Mouse (Mus musculus) embryo, embryonic 10.5 days (tissue): Measurements from ENCODE around the gene Jade1.

ENCODE experiments used
- DNase-seq: peaks from one replicate; pipeline ENCODE4 v3.0.0-alpha.2; 2015; ENCODE audit warnings: low spot score

Jade1 gene

GRCm38 (mm10) chr3:41577240-41577639, 21.7 kb downstream of the Jade1 start:
- no peak for DNase-seq

DNA sequence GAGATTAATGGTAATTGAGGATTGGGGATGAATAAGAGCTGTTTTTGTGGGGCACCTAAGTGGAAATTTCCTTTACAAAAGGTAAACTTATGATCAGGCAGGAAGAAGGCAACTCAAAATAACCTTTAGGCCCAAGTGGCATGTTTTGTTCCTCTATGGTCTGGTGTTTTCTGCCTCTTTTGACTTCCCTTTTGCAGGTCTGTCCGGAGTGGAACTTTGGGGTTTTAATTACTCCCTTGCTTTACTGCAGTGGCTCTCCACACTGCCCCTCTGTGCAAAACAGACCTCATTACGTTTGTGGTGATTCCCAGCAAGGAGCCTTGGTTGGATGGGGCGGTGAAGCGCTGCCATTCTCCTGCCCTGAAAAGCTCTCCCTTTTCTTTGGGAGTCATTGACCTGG, 24.3 kb downstream of the Jade1 start:
- DNase-seq = no peak

DNA sequence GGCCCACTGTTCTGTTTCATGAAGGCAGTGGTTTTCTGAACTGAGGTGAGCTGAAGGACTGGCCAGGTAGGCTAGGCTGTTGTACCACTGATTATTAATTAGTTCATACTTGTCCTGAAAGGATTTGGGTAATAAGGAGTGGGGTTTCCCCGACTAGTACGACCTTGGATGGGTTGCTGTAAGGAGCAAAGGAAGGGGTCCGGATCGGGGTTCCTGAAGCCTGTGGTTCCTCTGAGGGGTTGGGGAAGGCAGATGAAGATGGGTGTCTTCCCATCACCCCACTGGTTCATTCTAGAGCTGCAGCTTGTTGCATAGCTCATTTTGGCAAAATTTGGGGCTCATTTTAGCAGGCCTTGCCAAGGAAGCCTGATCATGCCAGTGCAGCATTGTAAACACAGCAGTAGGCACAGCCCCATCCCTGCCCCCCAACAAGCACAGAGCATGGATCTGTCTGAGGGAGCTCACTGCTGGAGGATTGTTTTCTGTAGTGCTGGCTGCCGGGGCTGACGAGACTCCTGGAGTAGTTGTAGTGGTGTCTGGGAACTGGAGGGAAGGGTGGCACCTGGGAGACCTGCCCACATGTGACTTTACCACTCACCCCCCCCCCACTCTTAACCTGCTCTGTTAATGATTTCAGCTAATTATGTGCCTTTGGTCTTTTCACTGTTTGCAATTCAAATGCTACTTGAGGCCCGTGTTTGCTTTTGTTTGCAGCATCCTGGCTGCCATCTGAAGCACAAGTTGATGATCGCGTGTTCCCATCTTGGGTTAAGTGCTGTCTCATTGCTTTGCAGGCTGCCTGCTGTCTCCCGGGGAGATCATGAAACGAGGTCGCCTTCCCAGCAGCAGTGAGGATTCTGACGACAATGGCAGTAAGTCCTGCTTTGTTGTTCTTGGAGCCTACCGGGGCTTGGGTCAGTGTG, 25.1 kb downstream of the Jade1 start:
- no peak for DNase-seq

DNA sequence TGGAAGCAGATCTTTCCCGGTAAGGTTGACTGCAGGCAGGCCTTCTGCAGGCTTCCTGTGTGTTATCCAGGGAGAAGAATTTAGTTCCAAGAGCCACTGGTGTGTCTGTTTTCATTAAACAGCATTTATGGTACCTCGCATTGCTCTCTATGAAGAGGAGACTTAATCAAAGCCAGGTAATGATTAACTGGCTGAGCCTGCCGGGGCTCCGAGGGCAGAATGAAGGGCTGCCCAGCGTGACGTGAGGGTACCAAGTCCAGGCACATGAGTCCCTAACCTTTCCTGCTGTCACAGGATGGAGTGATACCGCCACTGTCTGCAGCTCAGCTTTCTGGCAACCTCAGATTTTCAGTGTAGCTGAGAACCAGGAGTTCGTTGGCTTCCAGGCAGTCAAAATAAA, 25.9 kb downstream of the Jade1 start:
- no peak for DNase-seq

- DNase-seq = no peak
Measured at GRCm38 (mm10) chr3:41582256-41582655, 26.7 kb downstream of the Jade1 start.

- DNase-seq = no peak
Measured at GRCm38 (mm10) chr3:41583092-41583491, 27.6 kb downstream of the Jade1 start.

DNA sequence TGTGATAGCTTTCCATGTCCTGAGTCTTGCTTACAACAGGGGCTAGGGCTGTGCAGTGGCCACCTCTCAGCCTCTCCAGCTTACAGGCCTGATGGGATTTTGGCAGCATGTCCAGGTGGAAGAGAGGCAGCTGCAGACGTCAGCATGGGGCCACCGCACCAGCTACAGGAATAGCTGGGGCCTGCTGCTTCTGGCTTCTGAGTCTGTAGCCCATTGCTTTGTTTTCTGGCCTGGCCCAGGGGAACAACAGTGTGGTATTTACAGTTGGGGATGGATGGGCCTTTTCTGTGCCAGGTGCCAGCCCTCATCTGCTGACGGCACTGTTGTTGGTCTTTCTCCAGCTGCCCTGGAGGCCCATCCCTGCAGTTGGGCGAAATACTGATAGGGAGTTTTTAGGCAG, 28.1 kb downstream of the Jade1 start:
- DNase-seq = no peak

DNA sequence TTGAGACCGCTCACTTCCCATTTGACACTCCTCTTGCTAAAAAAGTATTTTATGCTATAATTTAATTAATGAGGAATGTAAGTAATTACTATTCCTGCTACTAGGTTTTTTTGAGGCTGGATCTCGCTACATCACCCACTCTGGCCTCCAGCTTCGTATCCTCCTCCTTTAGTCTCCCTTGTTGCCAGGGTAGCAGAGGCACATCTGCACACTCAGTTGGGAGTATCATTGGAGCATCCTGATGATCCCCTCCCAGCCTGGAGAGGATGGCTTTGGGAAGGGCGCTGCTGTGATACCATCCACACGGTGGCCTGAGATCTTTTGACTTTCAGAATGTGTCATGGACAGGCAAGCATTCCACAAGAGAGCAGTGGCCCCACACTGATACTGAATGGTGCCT, 30.0 kb downstream of the Jade1 start:
- no peak for DNase-seq

DNA sequence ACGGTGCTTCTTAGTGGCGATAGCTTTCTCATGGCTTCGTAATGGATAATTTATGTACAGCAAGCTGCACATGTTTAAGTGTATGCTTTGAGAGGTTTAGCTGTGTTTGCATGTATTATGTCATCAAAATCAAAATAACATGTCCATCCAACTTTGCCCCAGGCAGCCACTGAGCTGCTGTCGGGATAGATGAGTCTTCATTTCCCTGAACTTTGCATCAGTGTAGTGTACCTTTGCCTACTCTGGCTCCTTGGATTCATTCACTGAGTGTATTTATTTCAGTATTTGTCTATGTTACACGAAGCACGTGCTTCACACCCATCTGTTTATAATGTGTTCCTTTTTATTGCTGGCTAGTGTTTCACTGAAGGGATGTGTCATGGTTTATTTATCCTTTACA, 30.8 kb downstream of the Jade1 start:
- DNase-seq = no peak

- no peak for DNase-seq
Measured at GRCm38 (mm10) chr3:41586917-41587316, 31.4 kb downstream of the Jade1 start.

DNA sequence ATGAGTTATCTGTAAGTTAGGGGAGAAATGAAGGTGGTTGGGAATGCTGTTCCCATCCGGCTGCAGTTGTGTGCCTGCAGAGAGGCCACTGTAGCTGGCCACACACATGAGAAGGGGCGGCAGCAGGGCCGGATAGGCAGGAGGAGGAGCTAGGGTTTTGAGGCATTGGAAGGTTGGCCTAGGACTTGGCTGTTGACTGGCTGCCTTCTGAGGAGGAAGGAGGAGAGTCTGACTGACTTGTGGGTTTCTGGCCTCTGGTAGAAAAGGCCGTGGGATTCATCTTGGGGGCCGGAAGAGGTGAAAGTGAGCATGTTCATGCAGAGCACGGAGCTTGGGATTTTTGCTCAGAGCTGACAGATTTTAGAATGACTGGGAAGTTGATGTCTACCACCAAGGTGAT, 32.1 kb downstream of the Jade1 start:
- DNase-seq = no peak

GRCm38 (mm10) chr3:41588495-41588894, 33.0 kb downstream of the Jade1 start:
- no peak for DNase-seq

DNA sequence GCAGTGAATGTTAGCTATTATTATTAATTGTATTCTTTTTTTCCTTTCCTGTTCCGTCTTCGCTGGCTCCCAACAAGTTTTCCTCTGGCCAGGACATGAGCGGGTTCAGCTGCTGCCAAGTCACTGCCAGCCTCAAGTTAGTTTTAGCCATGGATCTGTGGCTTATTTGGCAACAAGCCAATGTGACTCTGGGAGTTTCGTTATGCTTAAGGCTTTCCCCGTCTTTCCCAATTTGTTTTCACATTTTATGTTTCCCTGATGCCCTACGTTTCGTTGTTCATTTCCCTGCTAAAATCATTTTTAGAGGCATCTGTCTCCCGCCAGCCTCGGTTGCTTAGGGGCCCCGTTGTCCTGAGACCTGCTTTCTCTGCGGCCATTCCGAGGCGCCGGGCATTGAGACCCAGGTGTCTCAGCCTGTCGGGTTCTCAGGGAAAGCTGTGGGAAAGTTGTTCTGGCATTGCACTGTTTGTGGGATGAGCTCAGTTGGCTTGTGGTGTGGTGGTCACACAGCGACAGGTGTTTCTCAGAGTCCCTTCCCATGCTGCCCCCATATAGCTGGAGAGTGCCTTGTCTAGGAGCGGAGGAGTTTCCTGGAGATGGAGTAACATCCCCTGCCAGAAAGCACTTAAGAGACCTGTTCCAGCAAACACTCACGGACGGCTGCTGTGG, 33.8 kb downstream of the Jade1 start:
- no peak for DNase-seq

- DNase-seq = no peak
Measured at GRCm38 (mm10) chr3:41589988-41590387, 34.5 kb downstream of the Jade1 start.

DNA sequence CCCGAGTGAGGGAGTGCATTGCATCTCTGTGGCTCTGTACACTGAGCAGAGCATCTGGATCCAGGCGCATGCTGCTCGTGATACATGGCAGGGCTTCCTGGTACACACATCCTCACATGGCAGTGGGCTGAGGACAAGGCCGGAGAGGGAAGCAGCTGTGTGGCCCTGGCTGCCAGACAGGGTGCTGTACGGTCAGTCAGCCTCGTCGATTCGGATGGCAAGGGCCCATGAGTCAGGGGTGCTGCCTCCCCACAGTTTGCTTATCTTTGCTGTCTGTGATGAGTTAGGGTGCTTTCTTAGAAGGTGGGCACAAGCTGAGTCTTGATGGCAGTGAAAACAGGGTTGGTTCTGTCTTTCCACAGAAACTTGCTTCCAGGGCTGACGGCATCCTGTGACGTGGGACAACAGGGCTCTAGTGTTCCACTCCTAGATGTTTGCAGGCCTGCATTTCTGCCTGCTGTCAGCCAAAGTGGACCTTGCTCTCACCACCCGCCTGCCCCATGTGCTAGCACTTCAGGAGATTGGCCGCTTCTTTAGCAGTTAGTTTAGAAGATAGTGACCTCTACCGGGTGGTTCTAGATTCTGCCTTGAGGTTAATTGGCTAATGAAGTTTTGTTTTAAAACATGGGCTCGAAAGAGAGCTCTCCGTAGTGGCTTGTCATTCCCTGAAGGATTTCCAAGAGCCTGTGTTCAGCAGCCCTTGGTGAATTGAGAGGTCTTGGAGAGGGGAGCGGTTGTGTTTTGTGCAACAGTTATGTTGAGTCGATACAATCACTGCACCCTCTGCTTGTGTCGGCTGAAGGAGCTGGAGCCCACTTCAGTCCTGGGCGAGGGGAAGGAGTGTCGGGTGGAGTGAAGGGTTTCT, 35.4 kb downstream of the Jade1 start:
- DNase-seq = no peak

DNA sequence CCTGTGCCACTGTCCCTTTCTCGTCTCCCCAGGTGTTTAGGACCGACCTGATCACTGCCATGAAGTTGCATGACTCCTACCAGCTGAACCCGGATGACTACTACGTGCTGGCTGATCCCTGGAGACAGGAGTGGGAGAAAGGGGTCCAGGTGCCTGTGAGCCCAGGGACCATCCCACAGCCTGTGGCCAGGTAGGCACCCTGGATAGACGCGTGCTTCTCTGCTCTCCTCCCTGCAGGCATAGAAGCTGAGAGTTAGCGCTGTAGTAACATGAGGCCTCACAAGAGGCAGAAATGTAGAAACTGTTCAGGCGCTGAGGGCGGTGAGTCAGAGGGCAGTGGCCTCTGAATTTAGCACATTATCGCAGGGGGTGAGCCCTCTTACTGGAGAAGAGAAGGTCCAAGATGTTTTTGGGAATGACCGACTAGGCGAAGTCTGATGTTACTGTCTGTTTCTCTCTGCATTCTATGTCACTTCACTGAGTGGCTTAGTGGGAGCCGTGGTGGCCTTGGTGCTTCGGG, 36.2 kb downstream of the Jade1 start:
- no peak for DNase-seq

GRCm38 (mm10) chr3:41592805-41593204, 37.3 kb downstream of the Jade1 start:
- no peak for DNase-seq

DNA sequence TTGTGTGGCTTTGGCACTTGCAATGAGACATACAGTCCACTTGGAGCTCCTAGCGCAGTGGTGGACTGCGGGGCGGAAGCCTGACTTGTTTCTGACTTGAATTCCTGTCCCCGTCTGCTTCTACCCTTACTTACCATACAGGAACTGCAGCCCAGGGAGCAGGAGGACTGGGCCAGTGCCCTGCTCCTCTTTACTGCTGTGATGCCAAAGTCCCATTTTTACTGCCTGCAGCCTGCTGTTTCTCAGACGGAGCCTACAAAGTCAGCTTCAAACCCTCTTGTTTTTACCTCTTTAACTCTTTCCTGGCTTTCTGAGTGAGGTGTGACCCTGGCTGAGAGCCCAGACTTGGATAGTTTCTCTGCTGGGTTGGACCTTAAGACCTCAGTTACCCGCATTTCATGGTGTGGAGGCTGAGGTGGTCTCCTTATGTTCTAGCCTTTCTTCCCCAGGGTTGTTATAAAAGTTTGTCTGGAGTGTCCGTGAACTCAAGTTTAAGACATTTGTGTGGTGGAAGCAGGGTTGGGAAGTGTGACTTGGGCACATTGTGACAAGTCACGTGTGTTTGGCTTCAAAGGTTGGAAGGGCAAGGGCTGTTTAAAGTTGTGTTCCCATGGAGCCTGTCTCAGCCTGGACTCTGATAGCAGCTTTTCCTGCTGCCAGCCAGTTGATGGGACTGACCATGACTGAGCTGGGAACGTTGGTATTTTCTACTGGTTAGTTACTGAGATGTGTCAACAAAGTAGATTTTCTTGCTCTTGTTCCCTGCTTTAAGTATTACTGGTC, 38.8 kb downstream of the Jade1 start:
- DNase-seq = no peak

DNA sequence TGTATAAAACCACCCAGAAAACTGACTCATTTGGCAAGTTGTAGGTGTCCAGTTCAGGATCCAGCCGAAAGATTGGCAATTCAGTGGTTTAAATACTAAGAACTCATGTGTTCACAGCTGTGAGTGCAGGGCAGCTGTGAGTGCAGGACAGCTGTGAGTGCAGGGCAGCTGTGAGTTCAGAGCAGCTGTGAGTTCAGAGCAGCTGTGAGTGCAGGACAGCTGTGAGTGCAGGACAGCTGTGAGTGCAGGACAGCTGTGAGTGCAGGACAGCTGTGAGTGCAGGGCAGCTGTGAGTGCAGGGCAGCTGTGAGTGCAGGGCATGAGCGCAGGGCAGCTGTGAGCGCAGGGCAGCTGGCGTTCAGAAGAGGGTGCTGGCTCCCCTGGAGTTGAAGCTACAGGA, 39.5 kb downstream of the Jade1 start:
- no peak for DNase-seq

DNA sequence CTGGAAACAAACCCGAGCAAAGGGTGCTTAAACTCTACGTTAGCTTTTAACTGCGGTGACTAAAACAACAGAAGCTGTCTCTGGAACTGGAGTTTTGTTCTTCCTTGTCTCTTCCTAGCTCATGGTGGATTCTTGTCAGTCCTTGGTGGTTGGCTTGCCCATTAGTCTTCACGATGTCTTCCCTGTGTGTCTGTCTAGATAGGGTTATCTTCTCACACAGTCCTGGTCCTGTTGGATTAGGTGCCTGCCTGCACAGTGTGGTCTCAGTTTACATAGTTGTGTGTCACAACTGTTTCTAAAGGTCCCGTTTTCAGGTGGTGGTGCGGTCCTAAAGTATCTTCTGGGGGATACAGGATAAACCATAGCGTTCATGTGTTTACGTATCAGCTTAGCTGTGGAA, 41.5 kb downstream of the Jade1 start:
- no peak for DNase-seq

DNA sequence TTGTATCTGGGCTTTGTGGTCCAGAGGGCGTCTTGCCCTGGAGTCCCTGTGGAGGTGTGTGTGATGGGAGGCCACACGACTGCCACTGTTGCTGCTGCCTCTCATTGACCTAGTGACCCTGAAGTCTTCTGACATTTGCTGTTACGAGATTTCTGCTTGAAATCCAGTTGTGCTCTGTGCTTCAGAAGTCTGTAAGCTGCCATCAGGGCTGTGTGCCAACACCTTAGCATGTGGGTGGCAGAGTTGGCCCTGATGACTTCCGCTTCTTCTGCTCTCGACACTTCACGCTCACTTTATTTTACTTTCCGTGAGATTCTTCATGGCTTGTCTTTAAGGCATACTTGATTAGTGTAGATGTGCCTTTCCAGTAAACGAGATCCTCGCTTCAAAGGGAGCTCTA, 42.9 kb downstream of the Jade1 start:
- DNase-seq = no peak

DNA sequence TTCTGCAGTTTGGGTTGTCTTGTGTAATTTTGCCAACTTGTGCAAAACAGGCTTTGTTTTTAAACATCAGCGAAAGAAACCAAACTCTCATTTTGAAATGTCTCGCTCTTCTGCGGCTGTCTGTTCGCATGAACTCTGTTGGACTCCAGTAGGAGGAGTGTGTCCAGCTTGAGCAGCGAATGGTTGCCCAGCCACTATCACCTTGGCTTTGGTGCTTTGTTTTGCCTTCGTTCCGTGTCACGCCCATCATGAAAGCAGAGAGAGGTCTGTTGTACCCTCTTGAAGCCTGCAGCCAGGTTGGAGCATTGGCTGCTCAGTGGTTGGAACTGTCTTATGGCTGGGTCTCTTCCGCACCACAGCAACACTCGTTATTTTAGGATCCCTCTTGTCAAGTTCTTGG, 43.7 kb downstream of the Jade1 start:
- no peak for DNase-seq
